Mouse (Mus musculus): Measurements from ENCODE around the gene Man2a1.

Gene Man2a1

DNA sequence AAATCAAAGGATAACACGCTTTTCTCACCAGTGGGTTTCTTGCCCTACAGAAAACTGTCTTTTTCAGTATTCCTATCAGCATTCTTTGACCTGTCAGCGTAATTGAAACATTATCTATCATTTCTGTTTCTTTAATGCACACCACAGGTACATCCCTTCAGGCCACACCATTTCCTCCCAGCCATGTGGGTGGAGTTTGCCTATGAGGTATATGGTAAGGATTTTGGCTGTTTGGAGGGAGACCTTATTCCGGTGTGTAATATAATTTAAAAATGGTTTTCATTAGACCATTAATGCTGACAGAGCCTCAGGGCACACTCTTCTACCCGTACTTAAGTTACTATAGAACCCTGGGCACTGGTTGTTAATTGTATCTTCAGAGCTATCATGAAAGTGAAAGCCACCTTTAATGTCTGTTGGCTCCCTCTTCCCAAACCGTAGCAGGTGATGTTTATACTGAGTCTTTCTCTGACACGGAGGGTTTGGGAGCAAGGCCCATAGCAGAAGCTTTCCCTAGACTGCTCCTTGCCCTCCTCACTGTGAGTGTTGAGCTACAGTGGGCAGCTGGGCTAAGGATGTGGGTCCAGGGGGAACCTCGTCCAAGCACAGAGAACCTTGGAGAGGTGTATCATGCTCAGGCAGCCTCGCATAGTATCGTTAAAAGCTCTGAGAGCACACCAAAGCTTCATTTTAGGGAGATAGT lies 21.3 kb downstream of the Man2a1 start:
- in situ Hi-C loops (cut with MboI, MseI) = loop anchor here (25.0 kb wide), 1 partner anchor 991 kb away; the partner anchor contains the start of gene Vapa

- in situ Hi-C loops (cut with MboI, MseI) = loop anchor here (25.0 kb wide), 1 partner anchor 990 kb away; the partner anchor contains the start of gene Vapa
Measured at GRCm38 (mm10) chr17:64622352-64622886, 21.9 kb downstream of the Man2a1 start.

- in situ Hi-C loops (cut with MboI, MseI) = loop anchor here (25.0 kb wide), 1 partner anchor 988 kb away; the partner anchor contains the start of gene Vapa
Measured at GRCm38 (mm10) chr17:64624439-64624838, 23.9 kb downstream of the Man2a1 start.

DNA sequence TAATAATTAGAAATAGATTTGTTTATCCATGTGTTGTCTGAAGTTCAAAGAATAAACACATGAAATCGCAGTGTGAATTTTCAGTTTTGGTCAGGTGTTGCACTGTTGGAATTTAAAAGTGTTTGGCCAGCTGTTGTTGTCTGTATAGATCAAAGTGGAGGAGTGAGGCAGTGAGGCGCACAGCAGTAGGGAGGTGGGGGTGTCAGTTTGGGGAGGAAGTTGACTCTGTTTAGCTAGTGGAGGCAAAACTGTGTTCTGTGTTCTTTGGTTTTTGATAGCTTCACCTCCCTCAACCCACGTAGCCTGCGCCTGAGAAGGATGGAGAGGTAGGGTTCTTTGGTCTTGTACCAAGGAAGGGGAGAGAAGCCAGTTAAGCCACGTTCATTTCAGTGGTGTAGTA lies 28.3 kb downstream of the Man2a1 start:
- in situ Hi-C loops (cut with MboI, MseI) = no loop called here

DNA sequence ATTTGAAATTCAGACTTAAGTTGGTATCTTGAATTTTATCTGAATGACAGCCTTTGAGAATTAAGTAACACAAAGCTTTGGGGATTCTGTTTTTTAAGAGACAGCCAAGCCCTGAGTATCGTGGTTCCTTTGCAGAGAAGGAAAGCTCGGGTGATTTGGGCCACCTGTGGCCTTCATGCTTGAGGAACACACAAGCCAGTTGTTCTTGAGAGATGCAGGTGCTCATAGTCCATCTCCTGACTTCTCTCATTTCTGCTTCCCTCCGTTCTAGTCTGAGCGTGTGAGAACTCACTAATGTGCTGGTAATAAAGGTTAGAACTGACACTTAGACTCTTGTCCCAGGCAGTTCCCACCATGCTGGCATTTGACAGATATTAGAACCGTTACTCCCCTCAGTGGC lies 28.9 kb downstream of the Man2a1 start:
- in situ Hi-C loops (cut with MboI, MseI) = no loop called here

- in situ Hi-C loops (cut with MboI, MseI) = no loop called here
Measured at GRCm38 (mm10) chr17:64630506-64630905, 30.0 kb downstream of the Man2a1 start.

GRCm38 (mm10) chr17:64637868-64638537 lies 37.5 kb downstream of the Man2a1 start:
- in situ Hi-C loops (cut with MboI, MseI) = no loop called here

GRCm38 (mm10) chr17:64641376-64641775 lies 40.8 kb downstream of the Man2a1 start:
- in situ Hi-C loops (cut with MboI, MseI) = no loop called here

DNA sequence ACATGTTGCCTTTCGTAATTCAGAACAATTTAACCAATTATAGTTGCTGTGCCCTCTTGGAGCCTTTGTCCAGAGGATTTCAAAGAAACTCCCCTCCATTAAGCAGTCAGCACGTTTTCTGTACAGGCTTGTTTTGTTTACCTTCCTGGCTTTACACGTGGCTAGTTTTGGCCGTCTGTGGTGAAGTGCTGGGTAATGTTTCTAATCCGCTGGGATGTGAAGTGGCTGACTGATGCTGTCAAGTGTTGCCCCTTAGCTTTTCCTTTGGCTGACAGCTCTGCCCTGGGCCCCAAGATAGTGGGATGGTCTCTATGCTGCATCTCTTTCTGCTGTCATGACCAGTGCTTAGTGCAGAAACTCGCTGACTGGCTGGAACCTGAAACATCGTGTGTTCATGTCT lies 43.1 kb downstream of the Man2a1 start:
- in situ Hi-C loops (cut with MboI, MseI) = no loop called here

- in situ Hi-C loops (cut with MboI, MseI) = no loop called here
Measured at GRCm38 (mm10) chr17:64644888-64645605, 44.5 kb downstream of the Man2a1 start.

DNA sequence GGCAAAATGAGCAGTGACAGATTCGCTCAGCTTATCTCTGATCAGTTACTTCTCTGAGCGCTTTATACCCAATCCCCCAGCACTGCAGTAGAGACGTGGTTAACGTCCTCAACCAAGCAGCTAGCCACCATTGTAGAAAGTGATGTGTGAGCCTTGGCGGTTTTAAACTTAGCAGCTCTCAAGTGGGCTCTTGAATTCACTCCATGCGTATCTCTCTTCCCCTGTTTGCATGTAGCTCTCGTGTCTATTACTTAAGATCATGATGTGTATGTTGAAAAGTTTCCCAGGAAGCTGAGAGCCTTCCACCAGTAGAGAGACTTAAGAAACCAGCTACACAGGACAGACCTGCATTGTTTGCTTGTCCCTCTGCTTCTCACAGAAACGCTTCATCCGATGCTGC lies 46.9 kb downstream of the Man2a1 start:
- in situ Hi-C loops (cut with MboI, MseI) = no loop called here

DNA sequence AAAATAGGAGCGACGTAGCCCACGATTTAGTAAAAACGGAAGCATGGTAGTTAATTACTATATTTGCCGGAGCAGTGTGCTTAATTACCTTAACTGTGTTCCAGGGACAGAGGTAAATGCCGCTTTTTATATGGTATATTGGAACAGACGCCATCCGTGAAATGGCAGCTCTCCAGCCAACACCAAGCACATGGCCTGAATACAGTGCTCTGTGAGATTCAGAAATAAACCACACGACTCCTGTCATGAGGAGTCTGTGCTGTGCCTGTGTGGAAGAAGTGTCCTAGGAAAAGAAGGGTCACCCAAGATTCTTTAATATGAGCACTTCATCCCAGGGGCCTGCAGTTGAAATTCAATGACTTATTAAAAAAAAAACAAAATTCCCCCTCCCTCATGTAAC lies 50.2 kb downstream of the Man2a1 start:
- in situ Hi-C loops (cut with MboI, MseI) = no loop called here

GRCm38 (mm10) chr17:64653621-64654020 lies 53.1 kb downstream of the Man2a1 start:
- in situ Hi-C loops (cut with MboI, MseI) = no loop called here

GRCm38 (mm10) chr17:64659682-64660081 lies 59.1 kb downstream of the Man2a1 start:
- in situ Hi-C loops (cut with MboI, MseI) = no loop called here

GRCm38 (mm10) chr17:64666518-64666917 lies 66.0 kb downstream of the Man2a1 start:
- in situ Hi-C loops (cut with MboI, MseI) = no loop called here

DNA sequence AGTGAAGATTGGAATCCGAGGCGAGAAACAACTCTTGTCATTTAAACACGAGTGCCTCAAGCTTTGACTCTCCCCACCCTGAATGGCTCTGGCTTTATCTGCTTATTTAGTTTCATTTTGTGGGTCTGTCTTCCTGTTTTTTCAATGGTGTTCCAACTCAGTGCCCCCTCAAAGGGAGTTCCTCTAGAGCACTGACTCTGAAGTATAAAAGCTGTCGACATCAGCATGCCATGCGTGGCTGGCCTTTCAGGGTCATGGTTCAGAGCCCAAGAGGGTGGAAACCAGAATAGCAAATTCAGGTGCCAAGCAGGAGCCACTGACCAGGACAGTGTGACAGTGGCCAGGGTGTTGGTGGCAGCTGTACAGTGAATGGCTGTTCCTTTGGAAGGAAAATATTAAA lies 68.0 kb downstream of the Man2a1 start:
- in situ Hi-C loops (cut with MboI, MseI) = no loop called here

- in situ Hi-C loops (cut with MboI, MseI) = no loop called here
Measured at GRCm38 (mm10) chr17:64674401-64674800, 73.9 kb downstream of the Man2a1 start.

DNA sequence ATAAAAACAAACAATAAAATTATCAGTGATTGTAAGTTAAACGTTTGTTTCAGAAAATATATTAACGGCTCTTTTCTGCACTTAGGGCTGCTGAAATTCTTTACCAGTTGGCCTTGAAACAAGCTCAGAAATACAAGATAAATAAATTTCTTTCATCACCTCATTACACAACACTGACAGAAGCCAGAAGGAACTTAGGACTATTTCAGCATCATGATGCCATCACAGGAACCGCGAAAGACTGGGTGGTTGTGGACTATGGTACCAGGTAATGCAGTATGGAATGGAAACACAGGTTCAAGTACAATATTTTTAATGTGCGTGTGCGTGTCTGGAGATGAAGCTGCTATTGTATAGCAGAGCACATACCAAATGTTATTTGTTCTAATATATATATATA lies 74.4 kb downstream of the Man2a1 start:
- in situ Hi-C loops (cut with MboI, MseI) = no loop called here

DNA sequence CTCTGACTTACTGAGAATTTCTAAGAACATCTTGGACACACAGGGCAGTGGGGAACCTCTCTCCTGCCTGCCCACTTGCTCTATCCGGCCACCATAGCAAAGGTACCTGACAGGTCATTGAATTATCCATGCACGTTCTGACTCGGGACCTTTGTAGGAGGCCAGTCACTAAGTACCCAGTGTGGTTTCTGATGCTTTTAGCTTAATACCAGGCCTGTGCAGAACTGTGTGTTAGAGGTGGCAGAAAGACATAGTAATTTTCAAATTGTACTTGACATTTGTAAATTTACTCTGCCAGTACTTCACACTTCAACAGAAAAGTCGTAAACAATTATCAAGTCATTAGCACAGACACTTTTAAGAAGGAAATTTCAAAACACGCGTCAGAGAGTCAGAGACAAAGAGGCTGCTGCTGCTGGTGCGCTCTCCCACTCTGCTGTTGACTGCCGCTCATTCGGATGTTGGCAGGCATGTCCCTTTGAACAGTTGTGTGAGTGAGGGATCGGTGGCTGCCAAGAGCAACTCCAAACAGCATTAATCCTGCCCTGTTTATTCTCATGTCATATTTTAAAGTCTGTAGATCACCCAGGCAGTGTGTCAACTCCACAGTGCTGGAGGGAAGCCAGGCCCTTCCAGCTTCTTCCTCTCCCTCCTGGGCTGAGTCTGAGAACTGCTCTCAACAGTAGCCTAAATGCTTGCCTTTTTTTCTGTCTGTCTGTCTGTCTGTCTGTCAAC lies 76.4 kb downstream of the Man2a1 start:
- in situ Hi-C loops (cut with MboI, MseI) = no loop called here

DNA sequence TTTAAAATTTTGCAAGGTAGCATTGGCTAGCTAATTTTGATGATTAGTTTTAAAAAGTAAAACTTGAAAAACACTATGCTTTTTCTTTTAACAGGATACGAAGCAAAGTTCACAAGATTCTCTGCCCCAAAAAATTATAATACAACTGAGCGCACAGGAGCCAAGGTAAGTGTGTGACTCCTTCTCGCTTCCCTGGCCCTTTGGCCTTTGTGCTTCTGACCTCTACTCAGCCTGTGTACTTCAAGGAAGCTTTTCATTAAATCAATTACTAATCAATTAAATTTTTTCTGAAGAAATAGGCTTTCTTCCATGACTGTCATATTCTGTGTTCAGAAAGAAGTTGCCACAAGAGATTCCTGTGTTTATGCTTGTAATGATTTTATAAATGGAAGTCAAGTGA lies 80.9 kb downstream of the Man2a1 start:
- in situ Hi-C loops (cut with MboI, MseI) = no loop called here

DNA sequence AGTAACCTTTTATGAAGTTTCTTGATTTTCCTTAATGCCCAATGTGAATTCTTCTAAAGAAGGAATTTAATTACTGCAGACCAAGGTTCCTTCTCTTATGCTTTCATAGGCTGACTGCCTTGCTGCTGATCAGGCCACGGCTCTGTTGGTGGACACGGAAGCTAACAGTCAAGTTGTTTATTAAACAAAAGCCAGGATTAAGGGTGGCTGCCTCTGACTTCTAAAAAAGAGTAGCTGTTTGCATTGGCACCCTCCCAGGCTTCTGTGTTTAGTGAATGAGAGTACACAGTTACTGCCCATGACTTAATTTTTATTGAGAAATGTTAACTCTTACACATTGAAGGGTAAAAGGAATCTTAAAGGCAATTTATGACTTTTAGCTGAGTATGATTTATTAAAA lies 81.4 kb downstream of the Man2a1 start:
- in situ Hi-C loops (cut with MboI, MseI) = no loop called here

DNA sequence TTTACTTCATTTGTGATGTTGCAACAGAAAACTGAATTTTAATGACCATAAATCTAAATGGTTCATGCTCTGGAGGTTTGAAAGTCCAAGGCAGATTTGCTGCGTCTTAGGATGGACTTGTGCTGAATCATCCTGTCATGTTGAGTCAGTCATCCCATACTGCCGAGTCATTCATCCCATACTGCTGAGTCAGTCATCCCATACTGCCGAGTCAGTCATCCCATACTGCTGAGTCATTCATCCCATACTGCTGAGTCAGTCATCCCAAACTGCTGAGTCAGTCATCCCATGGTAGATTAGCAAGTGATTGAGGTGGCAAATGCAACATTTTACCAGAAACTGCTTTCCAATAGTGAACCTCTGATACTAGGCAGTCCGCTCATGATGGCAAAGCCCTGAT lies 83.6 kb downstream of the Man2a1 start:
- in situ Hi-C loops (cut with MboI, MseI) = no loop called here

Data from T-helper 2 cell (primary cell).